Mouse (Mus musculus) stomach, postnatal 0 days (tissue): ENCODE measurements around the gene Supt3. TPM values are rescaled to one million over a fixed set of nuclear protein-coding genes. Genes with fewer than 3 reads are reported as not detected.

ENCODE experiments used
- ATAC-seq: fragments of 200-750 bp; cut with Nextera tagmentation; 2 replicates; pipeline ENCODE4 v1.8.0; 2017; ENCODE audit not compliant: low FRiP score, low TSS enrichment
- DNase-seq: peaks from one replicate; pipeline ENCODE4 v3.0.0-alpha.2; 2016; ENCODE audit warnings: low spot score
- H3K27ac ChIP-seq: fragments of 300-500 bp; sonication (generic); replicated peaks from 2 replicates; pipeline ENCODE4 v1.5.1; 2014; ENCODE audit warnings: mild to moderate bottlenecking, control low read depth
- H3K27me3 ChIP-seq: fragments of 300-500 bp; sonication (generic); 2 replicates; pipeline ENCODE4 v1.6.1; 2014; ENCODE audit warnings: low read length; ENCODE audit not compliant: control insufficient read depth, insufficient read depth
- H3K36me3 ChIP-seq: fragments of 300-500 bp; sonication (generic); 2 replicates; pipeline ENCODE4 v1.6.1; 2014; ENCODE audit warnings: low read length, mixed read lengths; ENCODE audit not compliant: control insufficient read depth, insufficient read depth
- H3K4me1 ChIP-seq: fragments of 300-500 bp; sonication (generic); replicated peaks from 2 replicates; pipeline ENCODE4 v1.6.1; 2014; ENCODE audit warnings: antibody characterized with exemption; ENCODE audit not compliant: control insufficient read depth, insufficient read depth
- H3K4me2 ChIP-seq: fragments of 300-500 bp; sonication (generic); replicated peaks from 2 replicates; pipeline ENCODE4 v1.6.1; 2014; ENCODE audit warnings: low read depth, mild to moderate bottlenecking, control low read depth, moderate library complexity
- H3K4me3 ChIP-seq: fragments of 300-500 bp; sonication (generic); 2 replicates; pipeline ENCODE4 v1.5.1; 2014; ENCODE audit warnings: low read depth, low read length, control low read depth
- H3K9ac ChIP-seq: fragments of 300-500 bp; sonication (generic); 2 replicates; pipeline ENCODE4 v1.6.1; 2014; ENCODE audit warnings: mild to moderate bottlenecking, low read length, control low read depth, mixed read lengths
- H3K9me3 ChIP-seq: fragments of 300-500 bp; sonication (generic); 2 replicates; pipeline ENCODE4 v1.6.1; 2016; ENCODE audit warnings: low read length; ENCODE audit not compliant: control insufficient read depth
- CTCF ChIP-seq: IDR thresholded peaks from 2 replicates; pipeline ENCODE4 v1.5.1; 2016; ENCODE audit warnings: antibody characterized with exemption, low read depth, mild to moderate bottlenecking, moderate library complexity
- EP300 ChIP-seq: optimal IDR thresholded peaks from 2 replicates; pipeline ENCODE3; 2016; ENCODE audit warnings: antibody characterized with exemption
- WGBS: fragments of 180-500 bp; shearing (Covaris S2); extraction: QIAGEN DNeasy Blood & Tissue Kit; methylation state at CpG from one replicate; pipeline ENCODE4 v1.1.7; 2014; 5-methylcytosine and 5-hydroxymethylcytosine counted together
- polyA plus RNA-seq: library from polyadenylated mRNA; unstranded; fragments of >200 nt; fragmentation: Nextera tagmentation; extraction: Ambion mirVana; gene quantifications from 2 replicates; pipeline ENCODE4 v1.2.1, GENCODE M21; 2015

The Supt3 gene
- polyA plus RNA-seq, 1 experiment from 2014 or later, result 8.9 TPM

DNA sequence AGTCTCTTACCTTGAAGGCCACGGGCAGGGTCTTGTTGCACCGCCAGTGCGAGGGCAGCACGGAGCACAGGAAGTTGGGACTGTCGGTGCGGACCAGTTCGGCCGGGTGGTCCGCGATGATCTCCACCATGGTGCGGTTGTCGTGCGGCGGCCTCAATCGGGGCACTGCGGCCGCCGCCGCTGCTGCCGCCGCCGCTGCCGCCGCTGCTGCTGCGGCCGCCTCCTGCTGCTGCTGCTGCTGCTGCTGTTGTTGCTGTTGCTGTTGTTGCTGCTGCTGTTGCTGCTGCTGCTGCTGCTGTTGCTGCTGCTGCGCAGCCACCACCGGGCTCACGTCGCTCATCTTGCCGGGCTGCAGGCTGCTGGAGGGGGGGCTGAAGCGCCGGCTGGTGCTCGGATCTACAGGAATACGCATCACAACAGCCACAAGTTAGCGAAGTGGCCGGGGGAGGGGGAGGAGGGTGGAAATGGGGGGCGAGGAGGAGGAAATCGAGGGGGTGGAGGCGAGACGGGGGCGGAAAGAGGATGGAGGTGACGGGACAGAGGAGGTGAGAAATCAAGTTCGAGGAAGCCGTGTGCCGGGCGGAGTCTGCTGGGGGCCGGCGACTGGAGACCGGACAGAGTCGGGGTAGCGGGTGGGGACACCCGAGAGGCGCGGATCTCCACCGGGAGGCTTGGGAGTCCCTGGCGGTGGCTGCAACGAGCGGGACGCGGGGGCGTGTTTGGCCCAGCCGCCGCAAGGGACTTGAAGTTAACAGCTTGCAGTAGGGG, 41.5 kb upstream of the Supt3 start:
- under 1% methylated on average over 57 of the region's 64 CpGs for WGBS
- H3K27me3 ChIP-seq, result peaks cover 3% of the 10 kb centered on the region; the same call in 1 of the 2 replicates
- peak overlapping the region; percentile 69 for H3K4me3 ChIP-seq
- peak overlapping the region; percentile 90 for H3K4me2 ChIP-seq
- peak; percentile 51; the same call in 1 of the 2 replicates for ATAC-seq
- H3K36me3 ChIP-seq, result no peaks in the 10 kb centered on the region
- H3K9me3 ChIP-seq, result no peaks in the 10 kb centered on the region
- H3K9ac ChIP-seq, result peak overlapping the region; percentile 58
- H3K4me1 ChIP-seq, result no peaks in the 10 kb centered on the region; the same call in 1 of the 2 replicates
- peak overlapping the region; percentile 49 for H3K27ac ChIP-seq
- no peak for TF ChIP-seq CTCF
- no peak for TF ChIP-seq EP300
- peak; percentile 23 for DNase-seq

DNA sequence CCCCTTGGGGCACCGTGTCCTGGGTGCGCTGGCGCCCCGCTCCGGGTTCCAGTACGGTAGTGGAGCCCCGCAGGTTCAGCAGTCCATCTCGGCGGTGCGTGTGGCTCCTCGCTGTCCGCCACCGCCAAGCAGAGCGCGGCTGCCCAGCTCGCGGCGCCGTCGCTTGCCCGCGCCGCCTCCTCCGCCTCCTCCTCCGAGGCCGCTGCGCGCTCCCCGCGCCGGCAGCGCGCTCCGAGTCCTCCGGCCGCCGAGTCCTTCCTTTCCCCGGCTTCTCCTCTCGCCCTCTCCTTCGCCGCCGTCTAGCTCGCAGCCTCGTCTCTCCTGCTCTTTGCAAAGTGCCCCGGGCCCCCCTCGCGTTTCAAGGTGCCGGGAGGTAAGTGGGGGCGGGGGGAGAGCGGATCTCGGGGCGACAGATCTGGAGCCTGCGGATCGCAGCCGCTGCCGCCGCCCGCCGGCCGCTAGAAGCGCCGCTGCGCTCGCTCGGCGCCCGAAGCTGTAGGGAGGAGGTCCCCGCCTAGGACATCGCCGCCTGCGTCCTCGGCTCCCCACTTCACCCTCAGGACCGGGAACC, 40.9 kb upstream of the Supt3 start:
- peak overlapping the region; percentile 58 for H3K9ac ChIP-seq
- TF ChIP-seq CTCF (peak; percentile 71), EP300 (no peak)
- peak overlapping the region; percentile 49 for H3K27ac ChIP-seq
- DNase-seq, result peak; percentile 71
- H3K36me3 ChIP-seq, result no peaks in the 10 kb centered on the region
- ATAC-seq, result peak; percentile 60
- peak overlapping the region; percentile 90 for H3K4me2 ChIP-seq
- no peaks in the 10 kb centered on the region; the same call in 1 of the 2 replicates for H3K4me1 ChIP-seq
- no peaks in the 10 kb centered on the region for H3K9me3 ChIP-seq
- H3K4me3 ChIP-seq, result peak overlapping the region; percentile 69
- 1% methylated on average over 51 of the region's 73 CpGs for WGBS
- H3K27me3 ChIP-seq, result peaks cover 3% of the 10 kb centered on the region; the same call in 1 of the 2 replicates

DNA sequence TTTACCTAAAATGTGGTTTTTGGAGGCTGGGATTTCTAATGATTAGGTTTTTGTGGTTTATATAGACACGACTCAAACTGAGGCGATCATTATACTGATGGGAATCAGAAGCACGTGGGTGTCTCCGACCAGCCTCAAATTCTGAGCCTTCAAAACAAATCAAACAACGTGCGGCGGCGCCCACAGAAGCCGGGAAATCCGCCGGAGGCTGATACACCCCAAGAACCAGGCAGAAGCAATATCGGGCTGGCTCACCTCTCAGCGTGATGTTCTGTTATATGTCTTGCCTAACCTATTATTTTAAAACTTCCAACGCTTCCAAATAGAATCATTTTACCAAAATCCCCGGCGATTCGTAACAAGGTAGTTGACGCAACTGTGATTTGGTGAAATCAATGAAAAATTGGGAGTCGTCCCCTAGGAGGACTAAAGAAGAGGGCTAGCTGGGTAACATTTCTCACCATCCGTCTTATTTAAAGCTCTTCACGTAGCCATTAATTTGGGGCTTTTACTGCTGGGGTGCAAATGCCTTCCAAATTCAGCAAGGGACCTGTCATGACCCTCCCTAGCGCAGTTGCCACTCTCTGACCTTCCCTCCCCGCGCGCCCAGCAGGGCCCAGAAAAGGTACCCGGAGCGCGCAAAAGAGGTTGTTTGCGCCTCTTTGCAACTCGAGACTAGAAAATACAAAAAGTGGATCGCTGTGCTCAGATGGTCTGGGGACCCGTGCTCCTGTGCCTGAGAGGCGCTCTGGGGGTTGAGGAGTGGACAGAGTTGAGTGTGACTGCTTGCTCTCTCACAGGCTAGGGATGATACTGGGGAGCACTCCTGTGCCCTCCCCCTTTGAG, 39.5 kb upstream of the Supt3 start:
- DNase-seq (no peak), ATAC-seq (no peak)
- H3K4me2 ChIP-seq, result peak overlapping the region; percentile 38
- peaks cover 3% of the 10 kb centered on the region; the same call in 1 of the 2 replicates for H3K27me3 ChIP-seq
- WGBS, result 3% methylated on average over 33 of the region's 33 CpGs
- no peaks in the 10 kb centered on the region; the same call in 1 of the 2 replicates for H3K4me1 ChIP-seq
- peak overlapping the region; percentile 21 for H3K4me3 ChIP-seq
- H3K9ac ChIP-seq, result no peak overlapping the region
- TF ChIP-seq CTCF (no peak), EP300 (no peak)
- H3K9me3 ChIP-seq, result no peaks in the 10 kb centered on the region
- no peak overlapping the region for H3K27ac ChIP-seq
- no peaks in the 10 kb centered on the region for H3K36me3 ChIP-seq

DNA sequence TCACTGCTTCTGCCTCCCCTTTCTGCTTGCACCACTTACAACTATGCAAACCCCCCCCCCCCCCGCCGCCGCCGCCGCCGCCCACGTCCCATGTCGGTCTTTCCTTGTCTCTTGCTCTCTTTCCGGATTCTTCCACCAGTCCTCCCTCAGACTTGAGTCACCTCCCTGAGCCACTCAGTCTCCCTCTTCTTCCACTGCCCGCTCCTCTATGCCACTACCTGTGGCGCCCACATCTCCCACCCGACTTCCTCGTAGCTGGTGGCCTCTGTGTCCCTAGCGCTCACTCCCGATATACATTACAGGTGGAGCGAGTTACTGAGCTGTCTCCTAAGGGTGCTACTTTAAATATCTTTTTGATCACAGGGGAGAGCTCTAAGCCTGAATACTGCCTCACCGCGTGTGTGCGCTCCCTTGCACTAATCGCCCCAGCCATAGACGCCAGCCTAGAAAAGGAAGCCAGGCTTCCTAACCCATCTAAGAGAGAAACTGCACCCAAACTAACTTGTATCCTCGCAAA, 38.8 kb upstream of the Supt3 start:
- Histone ChIP-seq H3K9me3 (no peaks in the 10 kb centered on the region), H3K4me1 (no peaks in the 10 kb centered on the region; the same call in 1 of the 2 replicates), H3K27me3 (peaks cover 3% of the 10 kb centered on the region; the same call in 1 of the 2 replicates), H3K4me3 (peak overlapping the region; percentile 21), H3K9ac (no peak overlapping the region), H3K36me3 (no peaks in the 10 kb centered on the region), H3K27ac (no peak overlapping the region), H3K4me2 (peak overlapping the region; percentile 38)
- 8% methylated on average over 16 of the region's 22 CpGs for WGBS
- TF ChIP-seq EP300 (no peak), CTCF (peak; percentile 50)
- no peak for ATAC-seq
- peak; percentile 20 for DNase-seq

DNA sequence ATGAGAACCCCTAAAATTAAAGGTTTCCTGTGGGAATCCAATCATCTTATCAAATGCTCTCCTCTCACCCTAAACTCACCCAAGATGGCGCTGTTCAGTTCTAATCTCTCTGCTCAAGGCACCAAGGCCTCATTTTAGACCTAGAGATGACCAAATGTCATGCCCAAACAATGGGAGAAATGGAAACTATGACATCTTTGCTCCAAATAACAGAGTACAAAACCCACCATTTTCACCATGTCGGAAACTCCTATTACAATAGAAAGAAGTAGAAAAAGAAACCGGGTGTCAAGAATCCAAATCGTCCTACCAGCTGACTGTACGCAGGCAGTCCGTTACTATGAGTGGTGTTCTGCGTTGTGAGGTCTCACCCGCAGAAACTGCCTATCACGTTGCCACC, 34.7 kb upstream of the Supt3 start:
- no peak overlapping the region for H3K4me2 ChIP-seq
- H3K27ac ChIP-seq, result no peak overlapping the region
- ATAC-seq, result no peak

More for the DNA sequence above, 34.7 kb upstream of the Supt3 start:
- 87% methylated on average over 9 of the region's 9 CpGs for WGBS
- no peak for DNase-seq
- Histone ChIP-seq H3K27me3 (no peaks in the 10 kb centered on the region), H3K4me1 (no peaks in the 10 kb centered on the region), H3K36me3 (no peaks in the 10 kb centered on the region), H3K9me3 (no peaks in the 10 kb centered on the region), H3K4me3 (no peak overlapping the region), H3K9ac (no peak overlapping the region)
- TF ChIP-seq CTCF (0 out of 2 replicates have a peak, but pooled peaks have one; percentile 16), EP300 (no peak)
